Mouse (Mus musculus): ENCODE data around the gene Kmt2c.
A peak's percentile ranks its signal among the peaks of the same experiment; 100 is the strongest.
"Not testable (repeated sequence)": the region's sequence is repeated elsewhere in the genome, so short reads cannot be mapped to it uniquely, and the experiment has no call there.

The Kmt2c gene

GRCm38 (mm10) chr5:25515767-25516166 lies 17.2 kb upstream of the Kmt2c start, which contains the start of gene Cct8l1:
TSS of gene Cct8l1 (plus strand) at chr5:25516067.
- no peak for DNase-seq (ENCODE audit: low spot score in 2 of 2)

DNA sequence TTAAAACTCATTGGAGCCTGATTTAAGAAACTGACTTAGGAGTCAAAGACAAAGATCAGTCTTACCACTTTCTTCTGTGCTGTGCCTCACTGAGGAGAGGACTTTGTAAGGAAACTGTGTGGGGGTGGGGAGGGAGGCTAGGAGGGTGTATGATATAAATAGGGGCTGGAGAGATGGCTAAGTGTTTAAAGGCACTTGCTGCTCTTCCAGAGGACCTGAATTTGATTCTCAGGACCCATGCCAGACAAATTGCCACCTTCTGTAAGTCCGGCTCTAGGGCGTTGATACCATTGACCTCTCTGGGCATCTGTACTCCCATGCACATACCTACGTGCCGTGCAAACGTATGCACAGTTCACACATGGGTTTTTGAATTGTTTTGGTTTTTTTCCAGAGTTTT lies 7.5 kb upstream of the Kmt2c start:
- DNase-seq (ENCODE audit: low spot score in 2 of 2) = no peak

DNA sequence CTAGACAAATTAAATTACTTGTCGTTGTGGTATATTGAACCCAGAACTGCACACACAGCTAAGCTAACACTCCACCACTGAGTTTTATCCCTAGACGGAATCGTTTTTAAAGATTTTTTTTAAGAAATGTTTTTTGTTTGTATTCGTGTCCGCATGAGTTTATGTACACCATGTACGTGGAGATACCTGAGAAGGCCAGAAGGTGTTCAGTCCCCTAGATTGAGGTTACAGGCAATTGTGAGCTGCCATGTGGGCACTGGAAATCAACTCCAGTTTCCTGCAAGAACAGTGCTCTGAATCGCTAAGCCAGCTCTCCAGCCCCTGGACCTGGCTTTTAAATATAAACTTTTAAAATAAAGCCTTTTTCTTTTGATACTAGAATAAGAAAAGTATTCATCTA lies 2.1 kb upstream of the Kmt2c start:
- no peak for DNase-seq (ENCODE audit: low spot score in 2 of 2)

DNA sequence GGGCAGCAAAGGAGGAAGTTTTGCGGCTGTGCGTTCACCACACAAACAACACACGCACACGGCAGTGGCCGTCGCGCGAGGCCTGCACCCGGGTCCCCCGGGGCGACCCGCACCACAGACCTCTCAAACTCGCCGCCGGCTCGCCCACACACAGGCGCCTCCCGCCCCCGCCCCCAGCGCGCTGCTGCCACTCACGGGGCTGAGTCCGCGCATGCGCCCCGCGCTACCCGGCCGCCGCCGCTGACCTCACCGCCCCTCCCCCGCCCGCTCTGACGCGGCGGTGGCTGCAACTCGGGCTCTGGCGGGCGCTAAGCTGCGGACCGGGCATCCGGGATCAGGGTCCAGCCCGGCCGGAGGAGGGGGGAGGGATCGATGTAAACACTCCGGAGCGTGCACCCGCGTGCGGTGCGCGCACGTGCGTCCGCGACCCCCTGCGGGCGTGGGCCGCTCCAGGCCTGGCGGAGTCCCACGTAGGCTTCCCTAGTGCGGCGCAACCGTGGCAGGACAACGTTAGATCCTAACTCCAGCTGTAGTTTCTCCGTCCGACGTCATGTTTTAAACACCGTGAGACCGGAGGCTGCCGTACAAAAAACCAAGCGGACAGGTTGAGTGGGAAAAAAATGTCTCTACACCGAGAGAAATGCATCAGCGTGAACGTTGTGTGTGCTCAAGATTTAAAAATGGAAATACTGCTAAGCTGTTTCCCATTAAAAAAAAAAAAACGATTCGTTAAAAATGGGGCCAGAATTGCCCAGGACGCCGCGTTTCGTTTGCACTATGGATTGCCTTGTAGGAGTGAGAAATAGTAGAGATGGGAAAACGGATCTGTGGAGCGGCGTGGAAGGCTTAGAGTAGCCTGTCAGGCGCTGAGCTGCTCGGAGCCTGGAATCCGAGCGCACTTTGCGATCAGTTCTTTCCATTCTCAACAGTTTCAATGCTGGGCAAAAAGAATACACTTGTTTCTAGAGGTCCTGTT lies 1.1 kb upstream of the Kmt2c start:
- DNase-seq (ENCODE audit: low spot score in 2 of 2) = peak; percentile 93 to 97

GRCm38 (mm10) chr5:25498821-25499422 lies 339 bp upstream of the Kmt2c start:
- no peak for DNase-seq (ENCODE audit: low spot score in 2 of 2)

DNA sequence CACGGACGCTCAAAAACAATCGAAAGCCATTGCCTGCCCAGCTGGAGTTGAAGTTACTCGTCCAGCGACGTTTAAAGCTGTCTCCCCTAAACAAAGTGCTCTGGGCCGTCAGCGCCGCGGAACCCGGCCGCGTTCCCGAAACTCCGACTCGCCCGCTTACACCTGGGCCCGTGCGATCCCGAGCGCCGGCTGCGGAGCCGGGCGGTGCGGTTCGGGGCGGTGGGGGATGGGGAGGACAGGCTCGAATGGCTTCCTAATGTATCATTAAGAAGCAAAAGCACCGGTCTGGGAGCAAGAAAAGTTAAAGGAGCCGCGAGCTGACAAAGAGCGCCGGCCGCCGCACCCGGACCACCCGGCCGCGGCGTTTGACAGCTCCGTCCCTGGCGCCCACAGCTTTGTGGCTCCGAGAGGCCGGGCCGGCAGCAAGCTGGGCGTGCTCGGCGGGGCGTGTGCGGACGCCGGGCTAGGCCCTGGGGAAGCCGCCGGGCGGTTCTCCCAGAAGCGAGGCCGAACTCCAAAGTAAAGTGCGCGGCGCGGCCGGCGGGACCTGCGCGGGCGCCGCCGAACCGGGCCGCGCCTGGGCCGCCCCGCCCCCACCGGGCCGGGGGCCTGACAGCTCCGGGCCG lies 750 bp downstream of the Kmt2c start:
- peak; percentile 20 to 27 for DNase-seq (ENCODE audit: low spot score in 2 of 2)

- DNase-seq (ENCODE audit: low spot score in 2 of 2) = no peak
These were observed 1.2 kb downstream of the Kmt2c start for GRCm38 (mm10) chr5:25497369-25497719.

- no peak for DNase-seq (ENCODE audit: low spot score in 2 of 2)
These were observed 1.9 kb downstream of the Kmt2c start for GRCm38 (mm10) chr5:25496652-25497051.

GRCm38 (mm10) chr5:25478863-25479262 lies 19.7 kb downstream of the Kmt2c start:
- DNase-seq (ENCODE audit: low spot score in 2 of 2) = no peak

- no peak for DNase-seq (ENCODE audit: low spot score in 2 of 2)
These were observed 22.8 kb downstream of the Kmt2c start for GRCm38 (mm10) chr5:25475789-25476188.

DNA sequence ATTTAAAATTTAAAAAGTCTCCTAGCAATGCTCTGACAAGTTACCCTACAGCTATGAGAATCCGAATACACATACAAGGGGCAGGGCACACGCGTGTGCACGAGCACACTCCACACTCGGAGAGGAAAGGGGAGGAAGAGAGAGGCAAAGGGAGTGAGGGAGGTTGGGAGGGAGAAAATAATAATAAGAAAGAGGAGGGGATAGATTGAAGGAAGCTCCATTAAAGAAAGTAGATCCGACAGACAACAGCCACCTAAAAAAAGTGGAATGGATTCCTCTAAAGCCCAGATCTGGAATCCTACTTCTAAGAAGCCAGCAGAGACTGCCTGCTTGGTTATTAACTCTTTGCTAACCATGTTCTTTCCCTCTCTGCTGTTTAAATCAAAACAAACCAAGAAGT lies 26.5 kb downstream of the Kmt2c start:
- DNase-seq (ENCODE audit: low spot score in 2 of 2) = no peak

DNA sequence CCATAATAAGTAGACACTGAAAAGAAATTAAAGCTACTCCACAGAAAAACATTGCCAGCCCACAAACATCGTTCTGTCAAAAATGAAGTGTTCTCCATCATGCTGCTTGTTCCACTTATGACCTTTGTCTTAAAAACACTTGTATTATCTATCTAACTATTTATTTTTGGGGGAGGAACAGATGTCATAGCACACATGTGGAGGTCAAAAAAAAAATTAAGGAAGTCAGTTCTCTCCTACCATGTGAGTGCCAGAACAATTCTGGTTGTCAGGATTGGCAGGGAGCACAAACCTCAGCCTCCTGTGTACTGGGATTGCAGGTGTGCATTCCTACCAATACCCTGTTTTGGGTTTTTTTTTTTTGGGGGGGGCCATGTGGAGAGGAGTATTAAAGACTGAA lies 36.6 kb downstream of the Kmt2c start:
- no peak for DNase-seq (ENCODE audit: low spot score in 2 of 2)

DNA sequence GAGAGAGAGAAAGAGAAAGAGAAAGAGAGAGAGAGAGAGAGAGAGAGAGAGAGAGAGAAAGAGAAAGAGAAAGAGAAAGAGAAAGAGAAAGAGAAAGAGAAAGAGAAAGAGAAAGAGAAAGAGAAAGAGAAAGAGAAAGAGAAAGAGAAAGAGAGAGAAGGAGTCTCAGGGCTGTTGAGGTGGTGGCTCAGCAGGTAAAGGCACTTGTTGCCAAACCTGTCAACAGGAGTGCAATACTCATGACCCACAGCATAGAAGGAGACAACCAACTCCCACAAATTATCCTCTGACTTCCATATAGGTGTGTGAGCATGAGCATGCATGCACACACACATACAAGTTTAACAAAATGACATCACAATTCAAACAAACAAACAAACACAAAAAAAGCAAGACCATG lies 43.2 kb downstream of the Kmt2c start:
- not testable (repeated sequence) for DNase-seq (ENCODE audit: low spot score in 2 of 2)

GRCm38 (mm10) chr5:25452691-25453090 lies 45.9 kb downstream of the Kmt2c start:
- no peak for DNase-seq (ENCODE audit: low spot score in 2 of 2)

DNA sequence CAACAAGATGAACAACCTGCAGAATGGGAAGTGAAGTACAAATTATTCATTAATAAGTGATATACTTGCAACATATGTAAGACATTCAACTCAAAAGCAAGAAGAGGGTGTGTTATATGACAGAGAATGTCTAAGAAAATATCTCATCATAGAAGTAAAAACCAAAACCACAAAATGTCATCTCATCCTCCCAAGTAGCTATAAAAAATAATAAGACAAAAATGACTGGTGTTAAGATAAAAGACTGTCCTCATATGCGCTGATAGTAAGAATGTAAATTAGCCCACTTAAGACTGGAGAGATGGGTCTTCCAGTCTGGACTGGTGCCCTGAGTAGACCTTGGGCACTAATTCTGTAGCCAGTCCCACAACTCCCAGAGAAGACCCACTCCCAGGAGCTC lies 61.1 kb downstream of the Kmt2c start:
- DNase-seq (ENCODE audit: low spot score in 2 of 2) = no peak

DNA sequence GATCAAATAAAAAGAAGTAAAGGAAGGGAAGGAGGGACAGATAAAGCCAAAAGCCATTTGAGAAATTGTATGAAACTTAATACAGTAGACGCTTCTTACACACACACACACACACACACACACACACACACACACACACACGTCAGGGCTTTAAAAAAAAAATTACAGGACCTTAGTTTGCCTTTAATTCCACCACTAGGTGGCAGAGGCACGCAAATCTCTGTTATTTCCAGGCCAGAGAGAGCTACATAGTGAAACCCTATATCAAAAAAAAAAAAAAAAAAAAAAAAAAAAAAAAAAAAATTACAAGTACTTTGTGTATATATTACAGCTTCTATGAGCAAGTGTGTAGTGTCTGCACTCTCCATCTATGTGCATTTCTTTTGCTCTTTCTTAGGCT lies 62.5 kb downstream of the Kmt2c start:
- peak in 1 of 2 experiments; percentile 53 for DNase-seq (ENCODE audit: low spot score in 2 of 2)

DNA sequence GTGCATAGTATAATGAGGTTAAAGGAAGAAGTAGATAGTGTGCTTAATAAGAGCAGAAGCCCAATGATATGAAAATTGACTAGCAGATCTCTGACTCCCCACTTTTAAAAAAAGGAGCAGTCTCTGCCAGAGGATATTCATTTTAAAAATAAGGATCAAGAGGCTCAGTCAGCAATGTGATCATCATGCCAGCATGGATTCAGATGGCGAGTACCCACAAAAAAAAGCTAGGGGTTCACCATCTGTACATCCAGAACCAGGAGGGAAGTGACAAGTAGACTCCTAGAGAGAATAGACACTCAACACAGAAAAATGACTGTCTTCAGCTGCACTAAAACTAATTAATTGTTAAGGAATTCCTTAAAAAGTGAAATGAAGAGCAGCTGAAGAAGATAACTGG lies 76.0 kb downstream of the Kmt2c start:
- DNase-seq (ENCODE audit: low spot score in 2 of 2) = no peak

DNA sequence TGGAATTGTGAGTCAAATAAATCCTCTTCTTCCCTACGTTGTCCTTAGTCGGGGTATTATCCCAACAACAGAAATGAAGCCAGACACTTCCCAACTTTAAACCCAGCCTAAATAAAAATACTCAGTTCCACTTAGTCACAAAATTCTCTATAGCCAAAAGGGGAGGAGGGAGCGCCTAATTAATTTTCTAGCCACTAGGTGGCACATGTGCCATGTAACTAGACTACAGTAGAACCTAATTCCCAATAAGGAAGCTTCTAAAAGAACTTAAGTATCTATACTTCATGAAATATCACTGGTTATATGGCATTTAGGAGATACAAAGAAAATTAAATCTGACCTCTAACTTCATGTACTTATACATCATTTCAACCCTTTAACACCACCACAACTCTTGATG lies 78.0 kb downstream of the Kmt2c start:
- peak; percentile 18 to 81 for DNase-seq (ENCODE audit: low spot score in 2 of 2)

- no peak for DNase-seq (ENCODE audit: low spot score in 2 of 2)
These were observed 83.2 kb downstream of the Kmt2c start for GRCm38 (mm10) chr5:25415382-25415781.

GRCm38 (mm10) chr5:25396727-25397126 lies 101.9 kb downstream of the Kmt2c start:
- no peak for DNase-seq (ENCODE audit: low spot score in 2 of 2)

GRCm38 (mm10) chr5:25392655-25393054 lies 105.9 kb downstream of the Kmt2c start:
- no peak for DNase-seq (ENCODE audit: low spot score in 2 of 2)

DNA sequence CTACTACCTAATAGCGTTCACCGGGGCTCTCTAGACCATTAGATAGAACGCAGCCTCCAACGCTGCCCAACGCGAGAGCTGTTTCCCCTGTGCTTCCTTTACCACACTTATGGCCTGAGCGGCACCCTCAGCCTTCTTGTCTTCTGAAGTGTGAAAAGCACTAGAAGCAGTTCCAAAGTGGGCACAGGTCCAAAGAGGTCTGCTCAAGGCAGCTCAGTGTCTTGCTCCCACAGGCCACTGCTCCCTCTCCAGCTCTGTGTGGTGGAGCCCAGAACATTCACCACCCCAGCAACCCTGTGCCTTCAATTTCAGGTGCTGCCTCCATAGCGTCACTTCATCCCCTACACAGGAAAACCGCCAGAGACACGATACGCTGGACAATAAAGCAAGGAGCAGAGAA lies 115.0 kb downstream of the Kmt2c start:
- no peak for DNase-seq (ENCODE audit: low spot score in 2 of 2)

DNA sequence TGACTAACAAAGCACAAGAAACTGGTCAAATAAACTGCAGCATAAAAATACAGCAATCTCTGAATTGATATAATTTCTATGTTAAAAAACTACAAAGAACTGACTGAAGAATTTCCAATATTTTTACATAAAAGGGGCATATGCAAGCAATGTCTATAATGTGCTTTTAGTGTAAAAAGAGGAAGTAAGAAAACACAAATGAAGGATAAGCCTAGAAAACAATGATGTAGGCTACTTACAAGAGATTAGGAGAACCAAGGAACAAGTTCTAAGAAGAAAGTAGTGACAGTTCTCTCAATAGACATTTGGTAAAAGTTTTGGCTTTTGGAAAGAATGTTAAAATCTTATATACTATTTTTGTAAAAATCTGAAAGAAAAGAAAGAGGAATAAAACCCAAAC lies 119.4 kb downstream of the Kmt2c start:
- DNase-seq (ENCODE audit: low spot score in 2 of 2) = no peak

Data from left cerebral cortex, adult 9 months (tissue).